Mouse (Mus musculus): Measurements from ENCODE around the gene Ppfia4. TPM values are rescaled to one million over a fixed set of nuclear protein-coding genes. Genes with fewer than 3 reads are reported as not detected.

Ppfia4 gene
- total RNA-seq, 2 experiments from 2014 or later, result 68.8 to 70.0 TPM

GRCm38 (mm10) chr1:134298636-134299411 lies 33.9 kb downstream of the Ppfia4 start:
- DNase-seq, result no peak

- peak; percentile 58 to 66 for DNase-seq
These were observed 35.5 kb downstream of the Ppfia4 start for GRCm38 (mm10) chr1:134297265-134297664.

- DNase-seq, result no peak
These were observed 38.8 kb downstream of the Ppfia4 start for GRCm38 (mm10) chr1:134293738-134294604.

- no peak for DNase-seq
These were observed 39.5 kb downstream of the Ppfia4 start for GRCm38 (mm10) chr1:134293276-134293675.

- DNase-seq, result no peak
These were observed 40.1 kb downstream of the Ppfia4 start for GRCm38 (mm10) chr1:134292601-134293000.

- DNase-seq, result no peak
These were observed 40.7 kb downstream of the Ppfia4 start for GRCm38 (mm10) chr1:134292073-134292472.

- no peak for DNase-seq
These were observed 41.2 kb downstream of the Ppfia4 start for GRCm38 (mm10) chr1:134291555-134291954.

GRCm38 (mm10) chr1:134290909-134291308 lies 41.8 kb downstream of the Ppfia4 start:
- DNase-seq, result no peak

- no peak for DNase-seq
These were observed 42.4 kb downstream of the Ppfia4 start for GRCm38 (mm10) chr1:134290300-134290699.

- DNase-seq, result no peak
These were observed 43.1 kb downstream of the Ppfia4 start, which contains the start of gene Myog for GRCm38 (mm10) chr1:134289598-134290099. Gene Myog, plus strand, starts transcription at chr1:134289989.

GRCm38 (mm10) chr1:134288239-134288638 lies 44.5 kb downstream of the Ppfia4 start:
- no peak for DNase-seq

GRCm38 (mm10) chr1:134285458-134286120 lies 47.1 kb downstream of the Ppfia4 start:
- DNase-seq, result no peak

- no peak for DNase-seq
These were observed 49.6 kb downstream of the Ppfia4 start for GRCm38 (mm10) chr1:134283108-134283507.

- no peak for DNase-seq
These were observed 50.4 kb downstream of the Ppfia4 start for GRCm38 (mm10) chr1:134282342-134282741.

- DNase-seq, result no peak
These were observed 51.2 kb downstream of the Ppfia4 start for GRCm38 (mm10) chr1:134281563-134281962.

- DNase-seq, result no peak
These were observed 52.6 kb downstream of the Ppfia4 start for GRCm38 (mm10) chr1:134280174-134280573.

- no peak for DNase-seq
These were observed 55.9 kb downstream of the Ppfia4 start for GRCm38 (mm10) chr1:134276823-134277222.

GRCm38 (mm10) chr1:134275616-134276464 lies 56.9 kb downstream of the Ppfia4 start:
- peak; percentile 61 to 65 for DNase-seq

GRCm38 (mm10) chr1:134274483-134274920 lies 58.2 kb downstream of the Ppfia4 start:
- no peak for DNase-seq

GRCm38 (mm10) chr1:134273493-134274395 lies 59.0 kb downstream of the Ppfia4 start:
- peak in 1 of 2 experiments; percentile 32 for DNase-seq
